Mouse (Mus musculus) intestine, postnatal 0 days (tissue): ENCODE results near the gene Sbf1. TPM values are rescaled to one million over a fixed set of nuclear protein-coding genes. Genes with fewer than 3 reads are reported as not detected.
A peak's percentile ranks its signal among the peaks of the same experiment; 100 is the strongest.

Source experiments
- ATAC-seq: fragments of 200-750 bp; cut with Nextera tagmentation; 2 replicates; pipeline ENCODE4 v1.8.0; 2017; ENCODE audit warnings: mild to moderate bottlenecking, moderate TSS enrichment, moderate library complexity
- H3K27ac ChIP-seq: fragments of 300-500 bp; sonication (generic); 2 replicates; pipeline ENCODE4 v1.5.1; 2014; ENCODE audit warnings: mild to moderate bottlenecking, low read depth, low read length, moderate library complexity
- H3K27me3 ChIP-seq: fragments of 300-500 bp; sonication (generic); replicated peaks from 2 replicates; pipeline ENCODE4 v1.6.1; 2014; ENCODE audit warnings: low read length, mixed read lengths; ENCODE audit not compliant: control insufficient read depth, insufficient read depth
- H3K36me3 ChIP-seq: fragments of 300-500 bp; sonication (generic); 2 replicates; pipeline ENCODE4 v1.6.1; 2014; ENCODE audit warnings: mild to moderate bottlenecking, moderate library complexity; ENCODE audit not compliant: control insufficient read depth, insufficient read depth
- H3K4me1 ChIP-seq: fragments of 300-500 bp; sonication (generic); replicated peaks from 2 replicates; pipeline ENCODE4 v1.6.1; 2014; ENCODE audit warnings: antibody characterized with exemption, low read length, mixed read lengths; ENCODE audit not compliant: control insufficient read depth, insufficient read depth
- H3K4me2 ChIP-seq: fragments of 300-500 bp; sonication (generic); replicated peaks from 2 replicates; pipeline ENCODE4 v1.6.1; 2014; ENCODE audit warnings: low read depth, mild to moderate bottlenecking, moderate library complexity
- H3K4me3 ChIP-seq: fragments of 300-500 bp; sonication (generic); 2 replicates; pipeline ENCODE4 v1.5.1; 2014; ENCODE audit warnings: low read depth, low read length
- H3K9ac ChIP-seq: fragments of 300-500 bp; sonication (generic); 2 replicates; pipeline ENCODE4 v1.6.1; 2014; ENCODE audit warnings: mild to moderate bottlenecking, low read depth, low read length
- H3K9me3 ChIP-seq: fragments of 300-500 bp; sonication (generic); 2 replicates; pipeline ENCODE4 v1.6.1; 2016; ENCODE audit warnings: mixed run types; ENCODE audit not compliant: control insufficient read depth
- CTCF ChIP-seq: sonication (generic); IDR thresholded peaks from 2 replicates; pipeline ENCODE4 v1.5.1; 2016; ENCODE audit warnings: low read depth, mild to moderate bottlenecking, control low read depth, antibody characterized with exemption, moderate library complexity
- WGBS: fragments of 180-500 bp; shearing (Covaris S2); extraction: QIAGEN DNeasy Blood & Tissue Kit; methylation state at CpG from one replicate; pipeline ENCODE4 v1.1.7; 2014; 5-methylcytosine and 5-hydroxymethylcytosine counted together
- polyA plus RNA-seq: library from polyadenylated mRNA; unstranded; fragments of >200 nt; fragmentation: Nextera tagmentation; extraction: Ambion mirVana; gene quantifications from 2 replicates; pipeline ENCODE4 v1.2.1, GENCODE M21; 2015

The Sbf1 gene
- polyA plus RNA-seq, 1 experiment from 2014 or later: 22.2 TPM

- Histone ChIP-seq H3K27ac (no peak overlapping the region), H3K4me3 (no peak overlapping the region), H3K36me3 (no peaks in the 10 kb centered on the region), H3K27me3 (0 out of 2 replicates have a peak, but pooled peaks cover 4% of the 10 kb centered on the region), H3K4me1 (no peaks in the 10 kb centered on the region; the same call in 1 of the 2 replicates), H3K4me2 (no peak overlapping the region), H3K9ac (no peak overlapping the region), H3K9me3 (no peaks in the 10 kb centered on the region)
- ATAC-seq: no peak
- no peak for TF ChIP-seq CTCF
- 87% methylated on average over 4 of the region's 4 CpGs for WGBS
These were observed 8.5 kb upstream of the Sbf1 start for GRCm38 (mm10) chr15:89323656-89324055.

DNA sequence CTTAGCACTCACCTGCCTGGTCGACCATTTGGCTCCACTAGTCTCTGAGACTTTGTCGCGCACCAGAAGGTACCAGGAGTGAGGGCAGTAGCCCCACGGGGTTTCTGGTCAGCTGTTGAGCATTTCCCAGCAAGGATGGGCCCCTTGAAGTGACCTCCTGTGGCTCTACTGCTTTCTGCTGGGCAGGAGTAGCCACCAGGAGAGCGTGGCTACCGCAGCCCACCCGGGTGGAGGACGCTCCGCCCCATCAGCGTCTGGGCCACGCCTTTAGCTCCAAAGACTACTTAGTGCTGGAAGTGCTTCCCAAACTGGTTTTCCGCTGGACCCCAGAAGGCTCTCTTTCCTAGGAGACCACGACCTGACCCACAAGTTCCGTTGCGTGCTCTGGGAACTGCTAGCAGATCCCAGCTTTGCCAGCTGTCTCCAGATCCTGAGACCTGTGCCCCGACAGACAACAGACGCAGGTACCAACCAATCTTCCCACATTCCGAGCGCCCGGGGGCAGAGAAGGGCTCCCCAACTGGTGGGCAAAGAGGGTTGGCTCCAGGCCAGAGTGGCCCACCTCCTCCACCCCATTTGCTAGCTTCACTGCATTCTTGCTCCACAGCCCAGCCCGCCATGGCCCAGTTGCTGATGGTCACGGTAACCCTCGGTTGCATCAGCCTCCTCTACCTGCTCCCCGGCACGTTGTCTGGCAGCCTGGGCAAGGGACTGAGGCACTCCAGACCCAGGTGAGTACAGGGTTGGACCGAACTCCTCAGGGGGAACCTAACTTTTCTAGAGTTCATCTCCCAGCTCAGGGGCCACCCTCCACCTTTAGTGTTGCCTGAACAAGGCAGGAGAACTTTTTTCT lies 7.8 kb upstream of the Sbf1 start, which contains the start of gene Adm2:
TSS of gene Adm2 (plus strand) at position 51 of the 853 bp plus-strand sequence.
- H3K4me2 ChIP-seq: peak within 1 kb of the TSS; percentile 60
- H3K4me1 ChIP-seq: no peaks in the 10 kb centered on the region; the same call in 1 of the 2 replicates
- H3K36me3 ChIP-seq: no peaks in the 10 kb centered on the region
- H3K27me3 ChIP-seq: 0 out of 2 replicates have a peak, but pooled peaks cover 4% of the 10 kb centered on the region
- H3K27ac ChIP-seq: no peak within 1 kb of the TSS
- H3K9ac ChIP-seq: no peak within 1 kb of the TSS
- ATAC-seq: 0 out of 2 replicates have a peak, but pooled peaks have one; percentile 25
- H3K9me3 ChIP-seq: no peaks in the 10 kb centered on the region
- TF ChIP-seq CTCF: no peak
- peak within 1 kb of the TSS; percentile 28 for H3K4me3 ChIP-seq
- WGBS: 8% methylated on average over 26 of the region's 26 CpGs

GRCm38 (mm10) chr15:89321264-89321663 lies 6.2 kb upstream of the Sbf1 start:
- no peak for ATAC-seq
- Histone ChIP-seq H3K4me1 (no peaks in the 10 kb centered on the region; the same call in 1 of the 2 replicates), H3K4me2 (no peak overlapping the region), H3K4me3 (no peak overlapping the region), H3K36me3 (no peaks in the 10 kb centered on the region), H3K9ac (no peak overlapping the region), H3K9me3 (no peaks in the 10 kb centered on the region), H3K27ac (no peak overlapping the region), H3K27me3 (0 out of 2 replicates have a peak, but pooled peaks cover 4% of the 10 kb centered on the region)
- 70% methylated on average over 8 of the region's 8 CpGs for WGBS
- TF ChIP-seq CTCF: no peak

- no peaks in the 10 kb centered on the region for H3K9me3 ChIP-seq
- H3K9ac ChIP-seq: no peak overlapping the region
- no peak for ATAC-seq
- peaks cover 6% of the 10 kb centered on the region; the same call in 1 of the 2 replicates for H3K4me1 ChIP-seq
- 73% methylated on average over 11 of the region's 11 CpGs for WGBS
- TF ChIP-seq CTCF: peak; percentile 58
- no peaks in the 10 kb centered on the region for H3K27me3 ChIP-seq
- no peak overlapping the region for H3K4me2 ChIP-seq
- H3K27ac ChIP-seq: no peak overlapping the region
- no peak overlapping the region for H3K4me3 ChIP-seq
- no peaks in the 10 kb centered on the region for H3K36me3 ChIP-seq
These were observed 1.0 kb upstream of the Sbf1 start for GRCm38 (mm10) chr15:89316146-89316545.

DNA sequence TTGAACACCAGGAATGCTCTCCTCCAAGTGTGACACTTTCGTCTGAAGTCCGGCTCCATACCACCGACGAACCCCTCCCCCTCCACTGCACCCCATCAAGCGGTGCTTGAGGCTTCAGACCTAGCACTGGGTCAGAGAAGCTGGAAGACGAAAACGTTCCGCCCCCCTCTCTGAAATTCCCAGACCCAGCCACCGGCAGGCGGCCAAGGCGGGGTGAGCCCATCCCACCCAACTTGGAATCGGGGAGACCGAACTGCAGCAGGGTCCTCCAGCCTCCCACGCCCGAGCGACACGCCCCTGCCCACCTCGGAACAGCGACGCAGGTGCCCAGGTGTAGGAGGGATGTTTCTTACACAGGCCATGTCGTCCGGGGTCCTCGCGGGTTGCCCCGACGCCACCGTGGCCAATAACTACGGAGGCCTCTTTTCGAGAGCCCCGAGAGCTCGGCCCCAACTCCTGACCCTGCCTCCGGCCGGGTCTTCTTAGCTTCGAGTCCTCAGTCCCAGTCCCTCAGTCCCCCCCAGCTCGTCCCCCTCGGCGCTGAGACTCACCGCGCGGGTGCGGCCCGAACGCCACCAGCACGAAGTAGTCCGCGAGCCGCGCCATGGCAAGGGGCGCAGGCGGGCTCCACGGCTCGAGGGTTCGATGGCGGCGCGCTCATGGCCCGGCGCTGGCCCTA lies 461 bp downstream of the Sbf1 start:
- H3K27ac ChIP-seq: peak overlapping the region; percentile 35; the same call in 1 of the 2 replicates

GRCm38 (mm10) chr15:89314107-89314506 lies 1.0 kb downstream of the Sbf1 start:
- Histone ChIP-seq H3K36me3 (no peaks in the 10 kb centered on the region), H3K9me3 (no peaks in the 10 kb centered on the region), H3K27me3 (no peaks in the 10 kb centered on the region), H3K4me1 (peaks cover 6% of the 10 kb centered on the region; the same call in 1 of the 2 replicates), H3K9ac (peak overlapping the region; percentile 92), H3K4me3 (peak overlapping the region; percentile 99), H3K27ac (no peak overlapping the region), H3K4me2 (peak overlapping the region; percentile 91)
- 32% methylated on average over 3 of the region's 3 CpGs for WGBS
- ATAC-seq: no peak
- no peak for TF ChIP-seq CTCF

More for the DNA sequence above, 461 bp downstream of the Sbf1 start:
- peak overlapping the region; percentile 92 for H3K9ac ChIP-seq
- peak overlapping the region; percentile 99 for H3K4me3 ChIP-seq
- peak; percentile 44 for ATAC-seq
- peak; percentile 48 for TF ChIP-seq CTCF
- H3K36me3 ChIP-seq: no peaks in the 10 kb centered on the region
- H3K4me2 ChIP-seq: peak overlapping the region; percentile 91
- peaks cover 6% of the 10 kb centered on the region; the same call in 1 of the 2 replicates for H3K4me1 ChIP-seq
- WGBS: under 1% methylated on average over 57 of the region's 58 CpGs
- no peaks in the 10 kb centered on the region for H3K27me3 ChIP-seq
- H3K9me3 ChIP-seq: no peaks in the 10 kb centered on the region
